Mouse (Mus musculus) kidney, embryonic 16.5 days (tissue): ENCODE measurements around the gene Cd248. TPM values are rescaled to one million over a fixed set of nuclear protein-coding genes. Genes with fewer than 3 reads are reported as not detected.

Experiments used
- ATAC-seq: fragments of 200-750 bp; cut with Nextera tagmentation; 2 replicates; pipeline ENCODE4 v1.8.0; 2017; ENCODE audit warnings: moderate TSS enrichment; ENCODE audit not compliant: low FRiP score, low TSS enrichment
- H3K27ac ChIP-seq: fragments of 300-500 bp; sonication (generic); 2 replicates; pipeline ENCODE4 v1.5.1; 2014; ENCODE audit warnings: low read length
- H3K27me3 ChIP-seq: fragments of 300-500 bp; sonication (generic); 2 replicates; pipeline ENCODE4 v1.6.1; 2014; ENCODE audit warnings: low read length, control low read depth, mixed read lengths; ENCODE audit not compliant: insufficient read depth
- H3K36me3 ChIP-seq: fragments of 300-500 bp; sonication (generic); 2 replicates; pipeline ENCODE4 v1.6.1; 2014; ENCODE audit warnings: low read length, control low read depth, mixed read lengths; ENCODE audit not compliant: insufficient read depth
- H3K4me1 ChIP-seq: fragments of 300-500 bp; sonication (generic); 2 replicates; pipeline ENCODE4 v1.6.1; 2014; ENCODE audit warnings: low read length, control low read depth, mixed read lengths; ENCODE audit not compliant: insufficient read depth
- H3K4me2 ChIP-seq: fragments of 300-500 bp; sonication (generic); replicated peaks from 2 replicates; pipeline ENCODE4 v1.6.1; 2014; ENCODE audit warnings: low read depth, low read length
- H3K4me3 ChIP-seq: fragments of 300-500 bp; sonication (generic); 2 replicates; pipeline ENCODE4 v1.5.1; 2014; ENCODE audit warnings: mild to moderate bottlenecking, low read length
- H3K9ac ChIP-seq: fragments of 300-500 bp; sonication (generic); replicated peaks from 2 replicates; pipeline ENCODE4 v1.6.1; 2014; ENCODE audit warnings: low read length
- H3K9me3 ChIP-seq: fragments of 300-500 bp; sonication (generic); 2 replicates; pipeline ENCODE4 v1.6.1; 2016; ENCODE audit warnings: low read length, control low read depth
- WGBS: fragments of 180-500 bp; shearing (Covaris S2); extraction: QIAGEN DNeasy Blood & Tissue Kit; methylation state at CpG from one replicate; pipeline ENCODE4 v1.1.7; 2014; 5-methylcytosine and 5-hydroxymethylcytosine counted together
- polyA plus RNA-seq: library from polyadenylated mRNA; unstranded; fragments of >200 nt; fragmentation: Nextera tagmentation; extraction: Ambion mirVana; gene quantifications from 2 replicates; pipeline ENCODE4 v1.2.1, GENCODE M21; 2015

Cd248 gene
- polyA plus RNA-seq, 1 experiment from 2014 or later, result 59.3 TPM

GRCm38 (mm10) chr19:5062041-5062440, 5.8 kb upstream of the Cd248 start:
- H3K4me3 ChIP-seq, result no peak overlapping the region
- 90% methylated on average over 5 of the region's 5 CpGs for WGBS
- H3K4me2 ChIP-seq, result no peak overlapping the region
- H3K27ac ChIP-seq, result no peak overlapping the region
- no peak for ATAC-seq
- H3K27me3 ChIP-seq, result no peaks in the 10 kb centered on the region
- H3K4me1 ChIP-seq, result peaks cover 48% of the 10 kb centered on the region
- H3K36me3 ChIP-seq, result no peaks in the 10 kb centered on the region
- H3K9ac ChIP-seq, result no peak overlapping the region
- no peaks in the 10 kb centered on the region for H3K9me3 ChIP-seq

GRCm38 (mm10) chr19:5062446-5062845, 5.4 kb upstream of the Cd248 start:
- no peak overlapping the region for H3K4me3 ChIP-seq
- 55% methylated on average over 6 of the region's 6 CpGs for WGBS
- peaks cover 52% of the 10 kb centered on the region for H3K4me1 ChIP-seq
- no peak for ATAC-seq
- no peak overlapping the region for H3K9ac ChIP-seq
- H3K4me2 ChIP-seq, result no peak overlapping the region
- no peak overlapping the region for H3K27ac ChIP-seq
- no peaks in the 10 kb centered on the region for H3K36me3 ChIP-seq
- peaks cover 3% of the 10 kb centered on the region; the same call in 1 of the 2 replicates for H3K27me3 ChIP-seq
- no peaks in the 10 kb centered on the region for H3K9me3 ChIP-seq

DNA sequence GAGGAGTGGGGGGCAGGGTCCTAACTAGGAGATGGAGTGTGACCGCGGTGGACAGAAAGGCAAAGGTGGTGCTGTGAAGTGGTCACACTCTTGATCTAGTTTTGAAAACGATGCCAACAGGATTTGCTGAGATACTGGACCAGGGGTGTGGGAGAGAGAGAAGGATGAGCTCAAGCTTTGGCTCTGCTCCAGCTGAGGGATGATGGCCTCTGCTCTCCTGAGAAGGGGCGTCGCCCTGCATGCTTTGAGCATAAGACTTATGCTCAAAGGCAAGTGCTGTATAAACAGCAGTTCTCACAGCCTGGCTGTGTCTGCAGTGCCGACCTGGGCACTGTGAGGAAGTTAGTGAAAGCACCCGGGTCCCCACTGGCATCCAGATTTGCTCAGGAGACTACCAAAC, 2.8 kb upstream of the Cd248 start:
- ATAC-seq, result no peak
- H3K4me1 ChIP-seq, result peaks cover 54% of the 10 kb centered on the region
- no peak overlapping the region for H3K4me2 ChIP-seq
- H3K4me3 ChIP-seq, result no peak overlapping the region
- H3K9ac ChIP-seq, result no peak overlapping the region
- H3K9me3 ChIP-seq, result no peaks in the 10 kb centered on the region
- H3K27me3 ChIP-seq, result peaks cover 15% of the 10 kb centered on the region
- H3K27ac ChIP-seq, result no peak overlapping the region
- no peaks in the 10 kb centered on the region for H3K36me3 ChIP-seq
- 54% methylated on average over 7 of the region's 7 CpGs for WGBS

GRCm38 (mm10) chr19:5067040-5067799, 658 bp upstream of the Cd248 start:
- H3K27ac ChIP-seq, result peak overlapping the region; percentile 94
- ATAC-seq, result peak; percentile 8; the same call in 1 of the 2 replicates
- no peaks in the 10 kb centered on the region for H3K36me3 ChIP-seq
- 6% methylated on average over 15 of the region's 15 CpGs for WGBS
- H3K9me3 ChIP-seq, result no peaks in the 10 kb centered on the region
- H3K9ac ChIP-seq, result peak overlapping the region; percentile 78
- peaks cover 20% of the 10 kb centered on the region for H3K27me3 ChIP-seq
- H3K4me1 ChIP-seq, result peaks cover 51% of the 10 kb centered on the region
- peak overlapping the region; percentile 77 for H3K4me2 ChIP-seq
- H3K4me3 ChIP-seq, result peak overlapping the region; percentile 62

GRCm38 (mm10) chr19:5068570-5069234, 824 bp downstream of the Cd248 start:
- Histone ChIP-seq H3K27me3 (peaks cover 22% of the 10 kb centered on the region), H3K4me3 (peak overlapping the region; percentile 62), H3K36me3 (no peaks in the 10 kb centered on the region), H3K9ac (peak overlapping the region; percentile 78), H3K4me1 (peaks cover 58% of the 10 kb centered on the region), H3K9me3 (no peaks in the 10 kb centered on the region), H3K4me2 (peak overlapping the region; percentile 77), H3K27ac (peak overlapping the region; percentile 56)
- no peak for ATAC-seq
- 21% methylated on average over 21 of the region's 21 CpGs for WGBS

- Histone ChIP-seq H3K36me3 (no peaks in the 10 kb centered on the region), H3K4me1 (peaks cover 58% of the 10 kb centered on the region), H3K27ac (no peak overlapping the region)
Observed at GRCm38 (mm10) chr19:5069486-5069885, 1.6 kb downstream of the Cd248 start.

GRCm38 (mm10) chr19:5069978-5070377, 2.1 kb downstream of the Cd248 start:
- Histone ChIP-seq H3K9me3 (no peaks in the 10 kb centered on the region), H3K27me3 (peaks cover 22% of the 10 kb centered on the region), H3K4me1 (peaks cover 55% of the 10 kb centered on the region), H3K36me3 (no peaks in the 10 kb centered on the region), H3K4me2 (peak overlapping the region; percentile 77), H3K4me3 (peak overlapping the region; percentile 62), H3K27ac (0 out of 2 replicates have a peak overlapping the region, but pooled peaks have one; percentile 54), H3K9ac (peak overlapping the region; percentile 42)
- ATAC-seq, result no peak
- 80% methylated on average over 7 of the region's 7 CpGs for WGBS

More at GRCm38 (mm10) chr19:5069486-5069885, 1.6 kb downstream of the Cd248 start:
- H3K9me3 ChIP-seq, result no peaks in the 10 kb centered on the region
- H3K4me3 ChIP-seq, result peak overlapping the region; percentile 62
- H3K9ac ChIP-seq, result no peak overlapping the region
- WGBS, result 74% methylated on average over 5 of the region's 5 CpGs
- no peak for ATAC-seq
- peaks cover 22% of the 10 kb centered on the region for H3K27me3 ChIP-seq
- peak overlapping the region; percentile 77 for H3K4me2 ChIP-seq

DNA sequence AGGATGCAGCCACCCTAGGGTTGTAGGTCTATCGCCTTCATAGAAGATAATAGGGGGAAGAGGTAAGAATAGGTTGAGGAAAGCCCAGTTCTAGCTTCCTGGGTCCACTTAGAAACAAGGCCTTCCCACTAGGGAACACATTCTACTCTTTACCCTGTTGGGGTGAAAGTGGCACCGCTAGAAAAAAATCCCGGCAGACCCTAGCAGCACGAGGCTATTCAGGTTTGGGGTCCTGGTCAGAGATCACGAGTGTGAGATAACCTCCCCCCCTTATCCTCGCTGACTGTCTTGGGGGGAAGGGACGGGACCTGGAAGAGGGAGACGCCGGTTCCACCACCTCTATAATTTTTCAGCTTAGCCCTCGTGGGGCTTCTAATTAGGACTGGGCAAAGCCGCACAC, 3.2 kb downstream of the Cd248 start:
- Histone ChIP-seq H3K9me3 (no peaks in the 10 kb centered on the region), H3K9ac (peak overlapping the region; percentile 61), H3K27ac (peak overlapping the region; percentile 86), H3K4me3 (peak overlapping the region; percentile 62), H3K4me2 (peak overlapping the region; percentile 77), H3K4me1 (peaks cover 52% of the 10 kb centered on the region), H3K36me3 (no peaks in the 10 kb centered on the region), H3K27me3 (peaks cover 22% of the 10 kb centered on the region)
- ATAC-seq, result no peak
- 11% methylated on average over 11 of the region's 11 CpGs for WGBS

DNA sequence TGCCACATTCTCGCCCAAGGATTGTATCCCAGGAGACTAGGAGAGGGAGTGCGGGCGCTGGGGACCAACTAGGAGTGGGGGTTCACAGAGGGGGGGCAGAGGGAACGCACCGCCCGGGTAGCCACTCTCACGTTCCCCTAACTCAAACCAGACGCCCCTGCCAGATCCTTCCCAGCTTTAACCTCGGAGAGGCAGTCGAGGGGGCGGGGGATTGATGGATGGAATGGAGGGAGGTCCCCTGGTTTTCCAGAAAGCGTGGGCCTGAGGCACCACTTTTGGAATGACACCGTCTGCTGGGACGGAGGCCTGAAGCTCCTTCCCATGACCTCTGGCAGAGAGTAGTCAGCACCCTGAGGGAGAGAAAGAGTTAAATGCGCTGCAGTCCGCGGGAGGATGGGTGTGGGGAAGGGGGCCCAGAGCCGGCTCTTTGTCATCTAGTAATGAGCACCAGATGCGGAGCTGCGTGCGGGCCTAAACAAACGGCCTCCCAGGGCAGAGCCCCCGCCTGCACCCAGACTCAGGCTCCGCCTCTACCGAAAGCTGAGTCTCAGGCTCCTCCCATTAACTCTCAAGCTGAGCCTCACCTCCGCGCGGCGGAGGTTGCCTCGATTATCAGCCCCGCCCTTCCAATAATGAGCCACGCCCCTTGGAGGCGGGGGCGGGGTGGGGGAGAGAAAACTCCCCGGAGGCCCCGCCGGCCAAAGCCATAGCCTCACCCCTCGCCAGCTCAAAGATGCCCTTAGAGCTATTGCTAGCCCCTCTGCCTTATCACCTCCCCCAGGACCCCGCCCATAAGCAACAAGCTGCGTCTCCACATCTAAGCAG, 3.9 kb downstream of the Cd248 start:
- Histone ChIP-seq H3K27ac (peak overlapping the region; percentile 88), H3K9ac (peak overlapping the region; percentile 61), H3K4me1 (peaks cover 51% of the 10 kb centered on the region), H3K4me3 (peak overlapping the region; percentile 62), H3K9me3 (no peaks in the 10 kb centered on the region), H3K4me2 (peak overlapping the region; percentile 77), H3K27me3 (peaks cover 22% of the 10 kb centered on the region), H3K36me3 (no peaks in the 10 kb centered on the region)
- under 1% methylated on average over 39 of the region's 40 CpGs for WGBS
- peak; percentile 77 for ATAC-seq
